Mouse (Mus musculus) retina, postnatal 7 days (tissue): Measurements from ENCODE around the gene Pdzd2.

ENCODE experiments used
- DNase-seq: peaks from one replicate; pipeline ENCODE4 v3.0.0-alpha.2; 2012; ENCODE audit warnings: low read depth, low spot score

The Pdzd2 gene

DNA sequence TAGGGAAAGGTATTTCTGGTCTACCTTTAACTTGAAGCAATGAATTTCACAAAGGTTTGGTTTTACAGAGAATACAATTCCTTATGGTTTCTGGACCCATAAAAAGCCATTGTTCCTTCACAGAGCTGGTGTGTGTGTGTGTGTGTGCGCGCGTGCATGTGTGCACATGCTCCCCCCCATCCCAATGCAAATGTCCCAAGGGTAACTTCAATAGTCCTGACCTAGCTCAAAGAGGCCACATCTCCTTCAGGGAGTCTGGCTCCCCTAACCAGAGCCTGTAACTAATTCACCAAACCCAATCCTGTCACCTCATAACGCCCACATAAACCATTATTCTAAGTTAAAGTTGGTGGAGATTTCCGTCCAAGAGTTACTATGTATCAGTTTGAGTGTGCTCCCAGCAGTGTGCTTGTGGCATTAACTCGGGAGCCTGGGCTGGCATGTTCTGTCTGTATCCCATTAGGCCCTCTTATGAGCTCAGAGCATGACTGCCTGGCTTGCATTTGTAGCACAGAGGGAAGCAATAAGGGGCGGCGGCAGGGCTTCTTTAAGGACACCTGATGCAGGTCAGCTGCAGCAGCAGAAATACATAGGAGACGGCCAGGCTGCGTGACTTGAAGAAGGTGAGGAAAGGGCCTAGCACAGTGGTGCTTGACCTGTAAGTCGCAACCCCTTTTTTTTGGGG lies 200.0 kb downstream of the Pdzd2 start:
- no peak for DNase-seq

DNA sequence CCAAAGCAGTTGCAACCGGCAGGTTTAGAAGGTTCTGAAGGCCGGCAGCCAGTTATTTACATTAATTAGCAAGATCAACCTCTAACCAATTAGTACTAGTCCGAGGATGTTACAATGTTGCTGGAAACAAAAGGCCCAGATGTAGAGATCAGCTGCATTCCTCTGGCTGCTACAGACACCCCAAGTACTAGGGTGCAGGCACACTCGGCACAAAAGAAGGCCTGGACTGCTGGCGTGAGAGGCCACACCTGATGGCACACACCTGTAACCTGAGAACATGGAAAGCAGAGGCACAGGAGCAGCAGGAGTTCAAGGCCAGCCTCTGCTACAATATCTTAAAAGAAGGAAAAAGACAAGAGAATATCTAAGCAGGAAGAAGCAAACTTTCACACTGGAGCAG lies 206.5 kb downstream of the Pdzd2 start:
- DNase-seq = no peak

DNA sequence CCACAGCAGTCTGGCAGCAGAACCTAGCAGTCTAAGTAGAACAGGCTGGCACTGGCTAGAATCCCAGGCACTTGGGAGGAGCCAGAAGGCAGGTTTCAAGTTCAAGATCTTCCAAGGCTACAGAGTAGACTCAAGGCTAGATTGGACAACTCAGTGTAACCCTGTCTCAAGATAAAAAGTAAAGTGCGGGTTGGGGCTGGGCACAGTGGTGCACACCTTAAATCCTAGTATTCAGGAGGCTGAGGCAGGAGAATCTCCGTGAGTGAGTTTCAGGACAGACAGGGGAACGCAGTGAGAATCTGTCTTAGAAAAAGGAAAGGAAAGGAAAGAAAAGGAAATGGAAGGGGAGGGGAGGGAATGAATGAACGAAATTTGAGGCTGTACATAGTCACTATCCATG lies 207.2 kb downstream of the Pdzd2 start:
- DNase-seq = no peak

DNA sequence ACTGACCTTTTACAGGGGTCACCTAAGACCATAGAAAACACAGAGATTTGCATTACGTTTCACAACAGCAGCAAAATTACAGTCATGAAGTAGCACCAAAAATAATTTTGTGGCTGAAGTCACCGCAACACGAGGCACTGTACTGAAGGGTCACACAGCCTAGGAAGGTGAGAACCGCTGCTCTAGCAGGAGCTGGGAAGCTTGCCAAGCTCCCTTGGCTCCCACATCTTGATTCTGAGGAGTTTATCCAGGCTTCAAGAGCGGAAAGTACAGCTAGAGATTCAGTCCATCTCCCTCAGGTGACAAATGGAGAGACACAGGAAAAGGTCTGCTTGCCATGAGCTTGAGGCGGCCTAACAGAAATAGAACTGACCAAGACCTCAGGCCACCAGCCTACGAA lies 216.9 kb downstream of the Pdzd2 start:
- DNase-seq = no peak

DNA sequence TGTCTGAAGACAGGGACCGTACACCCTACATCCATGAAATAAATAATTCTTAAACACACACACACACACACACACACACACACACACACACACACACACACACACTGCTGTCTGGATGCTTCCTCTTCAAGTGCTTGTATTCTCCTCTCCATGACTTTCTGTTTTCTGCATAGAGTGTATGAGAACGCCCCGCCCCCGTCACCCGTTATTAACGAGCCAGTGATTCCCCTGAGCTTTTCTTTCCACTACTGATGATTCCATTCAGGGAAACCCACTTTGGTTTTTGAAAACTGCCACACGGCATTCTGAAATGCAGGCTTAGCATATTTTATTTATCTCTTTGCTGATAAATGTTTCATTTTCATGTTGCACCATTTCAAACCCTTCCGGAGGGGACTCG lies 219.4 kb downstream of the Pdzd2 start:
- DNase-seq = no peak

DNA sequence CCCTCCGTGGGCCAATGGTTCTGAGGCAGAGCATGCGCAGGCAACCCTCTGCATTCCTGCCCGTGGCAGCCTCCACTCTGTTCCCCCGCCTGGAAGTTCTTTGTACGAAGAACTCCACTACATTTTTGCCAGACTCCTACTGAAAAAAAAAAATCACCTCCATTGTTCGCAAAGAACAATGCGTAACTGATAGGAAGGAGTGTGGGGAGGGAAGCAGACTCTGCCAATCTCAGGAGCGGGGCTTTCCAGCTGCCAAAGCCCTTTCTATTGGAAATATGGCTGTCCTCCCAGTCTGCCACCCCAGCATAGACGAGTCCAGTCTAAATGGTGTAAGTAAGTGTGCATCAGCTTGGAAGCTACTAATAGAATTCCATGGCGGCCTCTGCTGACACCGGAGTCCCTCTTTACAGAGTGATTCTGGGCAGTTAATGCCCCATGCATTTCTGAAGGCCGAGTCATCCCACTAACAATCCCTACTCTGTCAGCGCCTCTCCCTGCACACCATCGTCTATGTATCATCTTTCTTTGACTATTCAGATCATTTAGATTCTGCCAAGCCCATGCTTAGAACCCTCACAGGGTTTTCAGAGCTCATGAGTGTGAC lies 221.3 kb downstream of the Pdzd2 start:
- no peak for DNase-seq

DNA sequence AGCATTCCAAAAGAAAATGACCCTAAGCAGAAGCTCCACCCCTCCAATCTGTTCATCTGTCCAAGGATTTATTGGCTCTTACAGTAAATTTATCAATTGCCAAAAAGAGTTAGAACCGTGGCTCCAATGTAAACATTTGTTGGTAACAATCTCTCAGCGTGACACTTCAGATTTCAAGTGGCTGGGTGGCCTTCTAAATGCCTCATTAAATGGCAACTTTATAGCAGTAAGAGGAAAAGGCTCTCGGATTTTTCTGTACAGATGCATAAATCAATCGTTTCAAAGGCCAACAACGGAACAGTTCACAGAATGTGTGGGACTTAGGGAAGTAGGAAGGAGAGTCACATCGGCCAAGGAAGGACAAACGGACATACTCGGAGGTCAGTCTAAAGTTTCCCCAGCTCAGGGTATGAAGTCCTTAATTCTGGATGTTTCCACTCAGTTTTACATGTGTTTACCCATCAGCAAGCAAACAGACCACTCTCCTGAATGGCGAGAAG lies 222.4 kb downstream of the Pdzd2 start:
- no peak for DNase-seq

DNA sequence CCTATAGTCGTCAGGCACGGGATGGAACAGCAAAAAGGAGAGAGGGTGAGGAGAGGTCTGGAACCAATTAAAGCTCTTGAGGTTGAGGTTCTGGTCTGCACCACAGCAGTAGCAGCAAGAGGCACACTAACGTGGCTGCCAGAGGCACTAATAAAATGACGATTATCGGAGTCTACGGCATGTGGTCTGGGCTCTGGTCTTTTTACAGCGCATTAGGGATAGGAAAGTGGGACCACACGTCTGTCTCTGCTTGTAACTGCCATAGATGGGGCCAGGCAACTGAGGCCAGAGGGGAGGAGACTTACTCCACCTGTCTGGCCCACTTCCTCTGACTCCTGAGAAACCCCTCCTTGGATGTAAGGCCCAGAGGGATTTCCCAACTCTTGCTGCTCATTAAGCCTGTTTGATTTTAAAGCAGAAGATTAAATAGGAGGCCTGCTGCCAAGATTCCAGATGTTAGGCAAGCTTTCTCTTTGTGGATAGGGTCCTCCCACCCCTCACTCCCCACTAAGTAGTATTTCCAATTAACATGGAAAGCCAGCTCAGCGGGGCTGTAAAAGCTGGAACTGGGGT lies 224.4 kb downstream of the Pdzd2 start:
- DNase-seq = no peak

DNA sequence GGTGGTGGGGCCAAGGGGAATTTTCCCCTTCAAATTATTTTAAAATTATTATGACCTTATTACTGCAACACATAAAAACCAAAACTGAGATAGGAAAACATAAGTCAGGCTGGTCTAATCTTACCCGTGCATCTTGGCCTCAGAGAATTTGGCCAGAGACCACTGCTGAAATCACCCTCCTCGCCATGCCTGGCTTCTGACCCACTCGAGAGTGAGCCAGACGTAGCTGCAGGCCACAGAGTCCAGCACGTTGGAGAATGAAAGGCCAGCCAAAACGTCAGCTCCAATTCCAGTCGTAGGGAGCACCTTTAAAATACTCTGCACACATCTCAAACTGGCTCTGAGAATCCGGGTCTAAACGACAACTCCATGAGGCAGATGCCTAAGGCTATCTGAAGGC lies 226.2 kb downstream of the Pdzd2 start:
- no peak for DNase-seq

DNA sequence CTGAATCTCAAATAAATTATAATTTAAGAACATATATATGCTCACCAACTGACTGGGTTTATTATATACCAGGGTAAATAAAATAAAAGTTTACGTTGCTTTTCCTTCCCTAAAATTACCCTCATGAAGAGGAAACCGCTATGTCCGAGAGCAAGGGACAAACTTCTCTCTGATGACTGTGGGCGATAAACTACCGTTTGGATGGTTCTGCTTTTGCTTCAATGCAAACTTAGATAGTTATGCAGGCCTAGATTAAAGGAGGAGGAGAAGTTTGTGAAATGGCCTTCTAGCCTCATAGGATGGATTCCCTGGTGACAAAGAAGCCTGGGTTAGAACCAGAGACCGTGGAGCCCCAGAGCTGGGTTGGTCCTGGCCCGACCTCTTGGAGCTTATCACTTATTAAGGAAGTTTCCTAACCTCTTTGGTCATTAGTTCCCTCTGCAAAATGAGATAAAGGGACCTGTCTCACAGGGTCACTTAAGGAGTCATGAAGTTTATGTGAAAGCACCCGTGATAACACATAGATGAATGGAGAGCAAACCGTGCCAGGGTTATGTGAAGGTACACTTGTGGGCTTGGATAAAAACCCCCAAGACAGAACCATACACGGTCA lies 230.9 kb downstream of the Pdzd2 start:
- no peak for DNase-seq

DNA sequence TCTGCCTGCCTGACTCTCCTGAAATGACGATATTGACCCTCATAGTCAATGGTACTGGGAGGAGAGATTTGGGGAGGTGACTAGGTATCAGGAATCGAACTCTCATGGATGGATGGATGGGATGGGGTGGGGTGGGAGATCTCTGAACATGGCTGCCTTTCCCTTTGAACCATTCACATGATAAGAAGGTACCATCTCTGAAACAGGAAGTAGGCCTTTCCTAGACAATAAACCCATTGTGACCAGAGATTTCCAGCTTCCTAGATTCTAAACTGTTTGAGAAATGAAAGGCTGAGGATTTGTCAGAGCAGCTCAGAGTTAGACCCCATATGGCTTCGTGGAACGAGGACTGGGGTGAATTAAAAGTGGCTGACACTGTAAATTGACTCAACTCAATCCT lies 232.2 kb downstream of the Pdzd2 start:
- no peak for DNase-seq

DNA sequence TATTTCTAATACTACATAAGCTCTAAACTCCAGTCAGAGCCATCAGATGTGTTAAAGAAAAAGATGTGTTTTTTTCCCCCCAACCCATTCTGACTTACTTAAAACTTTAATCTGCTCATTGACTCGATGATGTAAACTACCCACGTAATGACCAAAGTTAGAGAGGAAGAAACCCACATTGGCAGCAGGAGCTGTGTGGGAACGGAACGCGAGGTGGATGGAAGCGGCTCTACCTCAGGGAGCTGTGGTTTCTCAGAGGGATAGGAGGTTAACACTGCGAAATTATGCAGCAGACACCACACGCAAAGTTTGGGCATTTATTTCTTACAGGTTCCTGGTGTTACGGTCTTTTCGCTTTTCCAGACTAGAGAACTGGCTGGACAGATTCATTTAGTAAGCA lies 233.2 kb downstream of the Pdzd2 start:
- DNase-seq = no peak

DNA sequence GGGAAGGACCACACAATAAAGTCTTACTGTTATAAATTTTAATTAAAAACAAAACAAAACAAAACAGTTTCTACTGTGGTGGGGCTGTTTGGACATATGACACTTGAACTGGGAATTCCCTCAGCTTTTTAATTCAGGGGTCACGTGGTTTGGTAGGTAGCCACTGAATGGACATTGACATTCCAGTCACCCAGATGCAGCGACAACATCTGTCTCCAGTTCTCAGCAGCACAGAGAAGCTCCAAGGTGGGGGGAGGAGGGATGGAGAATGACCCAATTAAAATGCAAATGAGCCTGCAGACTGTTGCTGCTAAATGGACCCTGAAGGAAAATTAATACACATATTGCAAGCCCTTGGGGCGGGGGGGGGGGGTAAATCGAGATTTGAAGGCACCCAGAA lies 233.6 kb downstream of the Pdzd2 start:
- DNase-seq = no peak

DNA sequence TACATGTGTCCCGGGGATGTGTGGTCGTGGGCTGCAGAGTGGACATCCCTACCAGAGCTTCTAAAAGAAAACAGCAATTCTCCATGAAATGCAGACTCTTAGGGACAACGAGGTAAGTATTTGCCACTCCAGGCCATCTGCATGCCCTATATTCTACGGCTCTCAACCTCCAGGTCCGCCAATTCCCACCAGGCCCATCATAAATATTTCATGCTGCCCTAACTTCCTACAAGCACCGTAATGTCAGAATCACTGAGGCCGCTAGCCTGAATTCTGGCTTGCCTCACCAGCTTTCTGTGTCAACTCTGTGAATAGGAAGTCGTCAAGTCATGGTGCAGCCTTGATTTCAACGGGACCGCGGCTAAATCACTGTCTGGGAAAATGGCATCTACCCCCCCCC lies 234.2 kb downstream of the Pdzd2 start:
- no peak for DNase-seq

DNA sequence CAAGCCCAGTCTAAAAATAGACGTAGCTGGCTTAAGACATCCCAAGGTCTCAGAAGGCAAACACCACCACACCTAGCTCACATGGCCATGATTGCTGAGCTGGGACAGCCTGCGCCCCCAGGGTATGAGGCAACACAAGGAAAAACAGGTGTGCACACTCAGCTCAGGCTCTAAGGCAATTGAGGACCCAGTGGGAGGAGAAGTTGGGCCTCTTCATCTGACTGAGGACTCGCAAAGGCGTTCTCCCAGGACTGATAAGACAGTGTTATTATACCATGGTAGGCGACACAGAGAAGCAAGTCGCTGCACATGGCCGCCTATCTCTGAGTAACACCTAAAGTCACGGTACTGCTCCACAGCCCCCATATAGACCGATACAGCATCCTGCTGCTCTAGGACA lies 235.8 kb downstream of the Pdzd2 start:
- DNase-seq = no peak

DNA sequence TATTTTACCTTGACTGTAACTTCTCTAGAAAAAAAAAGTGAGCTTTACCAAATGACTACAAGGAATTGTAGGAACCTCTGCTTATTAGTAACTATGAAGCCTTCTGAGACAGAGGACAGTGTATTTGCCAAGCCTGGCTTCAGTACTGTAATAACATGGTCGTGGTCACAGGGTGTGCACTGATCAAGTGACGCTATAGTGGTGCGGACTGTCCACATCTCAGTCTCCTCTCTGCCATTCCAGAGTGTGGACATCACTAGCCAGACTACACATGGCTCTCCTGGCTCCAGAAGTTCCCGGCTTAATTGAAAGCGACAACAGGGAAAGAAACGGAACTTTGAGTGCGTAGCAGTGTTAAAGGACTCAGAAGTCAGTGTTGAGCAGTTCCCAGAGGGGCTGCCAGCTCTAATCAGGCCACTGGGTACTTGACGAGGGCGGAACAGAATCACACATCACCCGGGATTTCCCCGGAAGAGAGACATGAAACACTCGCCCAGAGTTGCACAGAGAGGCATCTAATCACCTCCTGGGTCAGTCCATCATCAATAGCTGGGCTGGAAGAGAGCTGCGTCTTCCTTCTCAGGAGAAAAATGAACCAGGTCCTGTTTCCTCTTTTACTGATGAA lies 237.7 kb downstream of the Pdzd2 start:
- no peak for DNase-seq

DNA sequence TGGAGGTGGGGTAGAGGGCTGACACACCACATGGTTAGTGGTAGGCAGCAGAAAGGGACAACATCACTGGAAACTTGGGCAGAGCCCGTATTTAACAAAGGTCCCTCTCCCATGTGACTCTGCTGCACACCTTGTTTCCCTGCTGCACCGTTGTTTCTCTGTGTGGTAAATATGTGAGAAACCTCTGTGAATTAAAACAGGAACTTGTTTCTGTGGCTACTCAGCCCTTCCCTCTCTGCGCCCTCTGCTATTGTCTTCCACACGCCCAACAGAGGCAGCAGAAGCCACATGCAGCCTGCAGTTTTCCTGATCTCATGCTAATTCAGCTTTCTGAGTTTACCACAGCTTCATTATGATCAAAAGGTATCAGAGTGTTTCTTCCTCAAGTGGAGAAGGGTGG lies 239.1 kb downstream of the Pdzd2 start:
- no peak for DNase-seq

DNA sequence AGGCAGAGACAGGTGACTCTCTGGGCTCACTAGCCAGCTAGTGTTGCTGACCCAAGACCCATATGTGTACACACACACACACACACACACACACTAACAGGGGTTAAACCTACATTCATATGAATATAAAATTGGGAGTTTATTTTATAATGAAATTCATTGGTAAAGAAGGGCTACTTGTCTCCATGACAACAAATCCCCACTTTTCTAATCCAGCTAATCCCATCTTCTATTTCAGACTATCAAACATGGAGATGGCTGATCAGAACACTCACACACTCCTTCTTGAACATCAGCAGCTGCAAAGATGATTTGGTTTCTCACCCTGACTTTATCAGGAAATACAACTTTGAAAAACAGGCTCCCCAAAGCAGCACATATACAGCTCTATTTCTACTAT lies 245.6 kb downstream of the Pdzd2 start:
- DNase-seq = no peak

DNA sequence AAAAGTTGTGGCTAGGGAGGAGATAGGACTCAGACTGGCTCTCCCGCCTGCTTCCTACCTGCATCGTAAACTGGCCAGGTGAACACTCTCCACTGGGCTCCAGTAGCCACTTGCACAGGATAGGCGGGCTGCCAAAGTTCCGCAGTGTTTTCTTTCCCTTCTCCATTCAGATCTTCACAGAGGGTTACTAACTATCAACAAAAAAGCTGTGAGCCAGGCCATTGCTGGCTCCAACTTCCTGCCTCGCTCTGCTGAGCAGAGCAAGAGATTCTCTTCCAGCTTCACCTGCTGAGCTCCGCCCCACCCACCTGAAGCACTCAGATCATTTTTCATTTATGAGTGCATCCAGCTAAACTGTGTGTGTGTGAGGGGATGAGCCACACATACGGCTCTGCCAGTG lies 246.5 kb downstream of the Pdzd2 start:
- DNase-seq = no peak

DNA sequence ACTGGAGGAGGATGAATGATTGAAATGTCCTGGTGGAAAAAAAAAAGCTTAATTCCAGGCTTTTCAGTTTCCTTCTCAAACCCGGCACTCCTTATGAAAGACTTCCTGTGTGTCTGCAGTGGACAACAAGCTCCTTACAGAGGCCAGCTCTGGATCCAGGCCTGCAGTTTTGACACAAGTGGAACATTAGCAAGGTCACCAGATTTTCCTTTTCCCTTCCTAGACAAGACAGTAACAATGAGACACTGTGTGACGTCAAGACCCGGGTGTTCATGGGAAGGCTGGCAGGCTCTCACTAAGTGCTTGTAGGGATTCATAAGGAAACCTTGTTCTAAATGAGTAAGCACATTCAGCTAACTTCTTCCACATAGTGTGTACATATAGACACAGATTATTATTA lies 248.8 kb downstream of the Pdzd2 start:
- no peak for DNase-seq

DNA sequence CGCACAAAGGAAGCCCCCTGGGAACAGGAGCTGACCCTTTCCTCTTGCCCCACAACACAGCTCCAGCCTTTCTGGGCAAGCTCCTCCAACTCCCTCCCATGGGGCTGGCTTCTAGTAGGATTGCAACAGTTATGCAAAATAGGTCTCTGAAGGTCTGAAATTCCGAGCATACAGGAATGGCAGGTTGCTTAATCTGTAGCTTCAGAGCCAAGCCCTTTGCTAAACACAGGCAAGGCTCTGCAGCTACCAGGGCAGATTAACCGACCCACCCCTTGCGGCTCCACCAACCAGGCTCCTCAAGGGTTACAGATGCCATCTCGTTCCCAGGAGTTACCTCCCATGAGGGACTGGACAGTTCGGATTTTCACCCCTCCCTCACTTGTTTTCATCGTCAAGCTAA lies 249.2 kb downstream of the Pdzd2 start:
- no peak for DNase-seq

DNA sequence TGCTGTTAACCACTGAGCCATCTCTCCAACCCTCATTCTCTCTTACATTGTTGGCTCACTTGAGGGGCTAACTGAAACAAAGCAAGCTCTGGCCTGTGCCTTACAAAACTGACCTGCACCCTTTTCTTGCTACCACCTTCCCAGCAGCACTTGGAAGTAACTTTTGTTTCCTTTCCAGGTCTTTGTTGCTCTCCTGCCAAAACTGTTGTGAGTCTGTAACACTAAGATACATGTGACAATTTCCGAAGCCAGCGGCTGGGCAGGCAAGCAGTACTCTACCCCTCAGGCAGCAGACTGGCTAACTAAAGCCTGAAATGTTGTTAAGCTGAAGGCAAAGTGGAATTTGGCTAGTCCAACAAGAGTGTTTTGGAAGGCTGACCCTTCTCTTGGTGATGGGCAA lies 251.4 kb downstream of the Pdzd2 start:
- no peak for DNase-seq

DNA sequence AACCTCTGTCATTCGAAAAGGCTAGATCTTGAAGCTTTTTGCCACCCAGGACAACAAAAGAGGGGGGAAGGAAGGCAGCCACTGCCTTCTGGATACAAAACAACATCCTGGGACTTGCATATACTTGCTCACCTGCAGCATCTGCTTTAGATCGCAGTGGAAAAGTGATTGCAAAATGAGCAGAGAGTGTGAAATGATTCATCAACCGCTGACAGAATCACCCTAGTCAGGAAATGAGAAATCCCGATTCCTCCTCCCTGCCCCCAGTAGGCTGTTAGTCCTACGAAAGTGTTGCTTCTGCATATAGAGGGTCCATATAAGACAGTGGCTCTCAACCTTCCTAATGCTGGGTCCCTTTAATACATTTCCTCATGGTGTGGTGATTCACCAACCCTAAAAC lies 258.5 kb downstream of the Pdzd2 start:
- DNase-seq = no peak
